Mouse (Mus musculus) spleen, adult 2 months (tissue): ENCODE data around the gene Jakmip3. TPM values are rescaled to one million over a fixed set of nuclear protein-coding genes. Genes with fewer than 3 reads are reported as not detected.

Source experiments
- DNase-seq, 2 experiments: peaks; one replicate each; pipeline versions ENCODE4 v3.0.0 to v3.0.0-alpha.2; 2012 to 2021; ENCODE audit warnings: low spot score in 2 of 2, low read depth in 1 of 2
- H3K27ac ChIP-seq: fragments of 200-500 bp; 2 replicates; pipeline ENCODE4 v1.5.1; 2012; ENCODE audit warnings: low read length, inconsistent platforms; ENCODE audit not compliant: insufficient read depth
- H3K27me3 ChIP-seq: fragments of 200-500 bp; 2 replicates; pipeline ENCODE4 v1.6.1; 2012; ENCODE audit warnings: mild to moderate bottlenecking, moderate library complexity, low read length, inconsistent platforms; ENCODE audit not compliant: control insufficient read depth, insufficient read depth
- H3K36me3 ChIP-seq: fragments of 200-500 bp; 2 replicates; pipeline ENCODE4 v1.6.1; 2012; ENCODE audit warnings: mild to moderate bottlenecking, low read length, inconsistent platforms; ENCODE audit not compliant: control insufficient read depth, insufficient read depth
- H3K4me1 ChIP-seq: fragments of 200-500 bp; 2 replicates; pipeline ENCODE4 v1.6.1; 2011; ENCODE audit warnings: inconsistent platforms; ENCODE audit not compliant: control insufficient read depth, insufficient read depth, insufficient read length
- H3K4me3 ChIP-seq: fragments of 200-500 bp; 2 replicates; pipeline ENCODE4 v1.5.1; 2011; ENCODE audit warnings: mild to moderate bottlenecking, inconsistent platforms; ENCODE audit not compliant: insufficient read depth, insufficient read length; ENCODE audit errors: extremely low read depth
- CTCF ChIP-seq: fragments of 200-500 bp; IDR thresholded peaks from 2 replicates; pipeline ENCODE4 v1.5.1; 2011; ENCODE audit warnings: mild to moderate bottlenecking, inconsistent platforms; ENCODE audit not compliant: insufficient read depth, insufficient read length, insufficient replicate concordance; ENCODE audit errors: extremely low read depth
- POLR2A ChIP-seq: fragments of 200-500 bp; IDR thresholded peaks from 2 replicates; pipeline ENCODE4 v1.6.1; 2011; ENCODE audit warnings: low read depth, low read length, inconsistent platforms
- WGBS: fragments of 180-500 bp; shearing (Covaris S2); methylation state at CpG from one replicate; pipeline ENCODE4 v1.1.7; 2018; 5-methylcytosine and 5-hydroxymethylcytosine counted together
- polyA plus RNA-seq: library from polyadenylated mRNA; depleted of rRNA; stranded (reverse); fragments of >200 nt; gene quantifications from 2 replicates; pipeline ENCODE4 v1.2.3, GENCODE M21; 2012

Gene Jakmip3
- polyA plus RNA-seq, 1 experiment, result 0.37 TPM

DNA sequence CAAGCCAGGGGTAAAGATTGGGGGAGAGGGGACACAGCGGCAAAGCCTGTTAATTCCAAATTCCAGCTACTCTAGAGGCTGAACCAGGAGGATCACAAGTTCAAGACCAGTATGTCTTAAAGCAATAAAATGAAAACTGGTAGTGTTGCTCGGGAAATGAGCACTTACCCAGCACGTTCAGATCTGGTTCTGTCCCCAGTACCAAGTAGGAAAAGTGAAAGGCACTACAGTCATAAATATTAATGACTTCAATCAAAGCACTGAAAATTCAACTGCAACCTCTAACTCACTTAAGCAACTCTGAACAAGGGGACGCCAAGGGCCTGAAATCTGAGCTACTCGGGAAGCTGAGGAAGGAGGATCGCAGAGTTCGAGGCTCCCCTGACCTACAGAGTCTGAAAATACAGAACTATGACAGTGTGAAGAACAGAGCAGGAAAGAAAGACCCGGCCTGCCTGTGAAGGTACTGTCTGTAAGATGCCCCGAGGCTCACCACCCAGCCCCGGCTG, 31.7 kb upstream of the Jakmip3 start:
- Histone ChIP-seq H3K4me1 (0 out of 2 replicates have a peak, but pooled peaks cover 5% of the 10 kb centered on the region), H3K27me3 (no peaks in the 10 kb centered on the region), H3K27ac (no peak overlapping the region), H3K4me3 (peak overlapping the region; percentile 75), H3K36me3 (no peaks in the 10 kb centered on the region)
- TF ChIP-seq CTCF (no peak), POLR2A (no peak)
- WGBS, result 19% methylated on average over 10 of the region's 10 CpGs
- DNase-seq, result no peak

GRCm38 (mm10) chr7:138909277-138910192, 31.0 kb upstream of the Jakmip3 start, which contains the start of gene Bnip3:
Gene Bnip3, minus strand, starts transcription at chr7:138909519.
- 0 out of 2 replicates have a peak, but pooled peaks cover 5% of the 10 kb centered on the region for H3K4me1 ChIP-seq

DNA sequence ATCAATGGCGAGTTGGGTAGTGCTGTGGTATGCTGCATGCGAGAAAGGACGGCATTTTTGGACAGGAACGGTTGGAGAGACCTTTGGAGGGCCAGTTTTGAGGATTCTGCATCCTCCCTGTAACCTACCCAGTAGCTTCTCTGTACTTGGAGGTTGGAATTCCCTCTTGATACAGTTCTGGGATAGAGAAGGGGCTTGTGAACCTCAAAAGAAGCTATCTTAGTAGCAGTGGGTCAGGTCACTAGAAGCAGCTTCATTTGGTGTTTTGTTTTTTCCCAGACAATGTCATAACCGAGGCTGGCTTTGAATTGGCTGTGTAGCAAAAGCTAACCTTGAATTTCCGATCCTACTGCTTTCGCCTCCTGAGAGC, 30.4 kb upstream of the Jakmip3 start:
- Histone ChIP-seq H3K27ac (no peak overlapping the region), H3K4me3 (peak overlapping the region; percentile 75; the same call in 1 of the 2 replicates), H3K36me3 (no peaks in the 10 kb centered on the region), H3K4me1 (0 out of 2 replicates have a peak, but pooled peaks cover 5% of the 10 kb centered on the region), H3K27me3 (no peaks in the 10 kb centered on the region)
- TF ChIP-seq CTCF (no peak), POLR2A (no peak)
- no peak for DNase-seq
- WGBS, result 33% methylated on average over 7 of the region's 7 CpGs

More at GRCm38 (mm10) chr7:138909277-138910192, 31.0 kb upstream of the Jakmip3 start, which contains the start of gene Bnip3:
- peak; percentile 71 to 85 for DNase-seq
- WGBS, result under 1% methylated on average over 61 of the region's 66 CpGs
- TF ChIP-seq CTCF (no peak), POLR2A (no peak; the same call in 1 of the 2 replicates)
- Histone ChIP-seq H3K27ac (0 out of 2 replicates have a peak within 1 kb of the TSS, but pooled peaks have one; percentile 30), H3K27me3 (no peaks in the 10 kb centered on the region), H3K36me3 (no peaks in the 10 kb centered on the region), H3K4me3 (peak within 1 kb of the TSS; percentile 75)

- TF ChIP-seq CTCF, result no peak
- no peak for TF ChIP-seq POLR2A
- H3K27me3 ChIP-seq, result no peaks in the 10 kb centered on the region
- no peak for DNase-seq
- no peak overlapping the region for H3K4me3 ChIP-seq
- WGBS, result 81% methylated on average over 3 of the region's 3 CpGs
- 0 out of 2 replicates have a peak, but pooled peaks cover 5% of the 10 kb centered on the region for H3K4me1 ChIP-seq
- no peak overlapping the region for H3K27ac ChIP-seq
- no peaks in the 10 kb centered on the region for H3K36me3 ChIP-seq
These were observed 26.9 kb upstream of the Jakmip3 start for GRCm38 (mm10) chr7:138913616-138914015.

DNA sequence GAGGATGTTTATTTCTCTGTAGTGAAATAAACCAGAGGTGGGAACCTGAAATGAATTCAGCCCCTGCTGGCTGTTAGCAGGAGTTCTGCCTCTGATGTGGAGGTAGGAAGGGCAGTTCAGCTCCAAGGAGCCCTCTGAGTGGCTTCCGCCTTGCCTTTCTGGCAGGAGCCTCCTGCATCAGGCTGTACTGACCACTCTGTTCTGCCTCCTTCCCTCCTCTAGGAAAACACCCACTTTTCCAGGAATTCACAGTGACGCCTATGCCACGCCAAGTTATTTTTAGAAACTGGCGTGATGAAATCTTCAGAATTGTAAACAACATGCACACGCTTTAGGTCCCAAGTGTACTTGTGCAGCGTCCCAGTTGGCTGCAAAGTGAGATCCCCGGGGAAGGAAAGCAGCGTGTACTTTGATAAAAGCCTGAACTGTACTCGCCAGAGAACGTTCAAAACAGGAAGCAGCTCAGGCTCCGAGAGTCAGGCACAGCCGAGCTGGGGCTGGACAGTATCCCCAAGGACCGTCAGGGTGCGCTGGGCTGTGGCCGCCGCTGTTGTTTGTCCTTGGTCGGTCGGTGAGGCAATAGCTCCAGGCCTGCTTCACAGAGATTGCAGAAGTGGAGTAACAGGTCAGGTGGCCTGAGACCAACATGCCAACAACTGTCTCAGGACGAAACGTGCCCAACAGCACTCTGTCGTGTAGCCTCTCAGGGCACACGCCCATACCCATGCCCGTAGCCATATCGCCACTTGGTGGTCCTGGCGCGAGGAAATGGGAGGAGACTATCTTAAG, 21.2 kb upstream of the Jakmip3 start:
- H3K27ac ChIP-seq, result peak overlapping the region; percentile 53
- H3K36me3 ChIP-seq, result no peaks in the 10 kb centered on the region
- peak overlapping the region; percentile 48 for H3K4me3 ChIP-seq
- DNase-seq, result peak in 1 of 2 experiments; percentile 43
- no peaks in the 10 kb centered on the region; the same call in 1 of the 2 replicates for H3K27me3 ChIP-seq
- H3K4me1 ChIP-seq, result peaks cover 4% of the 10 kb centered on the region; the same call in 1 of the 2 replicates
- WGBS, result 2% methylated on average over 26 of the region's 26 CpGs
- TF ChIP-seq POLR2A (no peak), CTCF (no peak)

DNA sequence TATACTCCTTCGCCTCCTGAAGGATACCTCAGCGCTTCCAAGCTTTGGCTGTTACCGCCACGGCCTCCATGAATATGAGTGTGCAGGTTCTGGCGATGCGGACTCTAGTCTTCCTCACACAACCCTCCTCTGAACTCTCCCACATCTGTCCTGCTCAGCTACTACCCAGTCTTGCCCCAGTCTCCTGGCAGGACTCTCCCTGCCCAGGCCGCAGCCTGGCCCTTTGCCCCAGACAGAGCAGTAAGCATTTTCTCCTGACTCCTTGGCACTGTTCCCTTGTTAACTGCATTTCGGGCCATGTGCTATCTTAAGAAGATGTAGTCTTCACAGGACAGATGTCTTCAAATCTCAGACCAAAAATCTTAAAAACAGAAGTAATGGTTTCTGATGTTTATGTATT, 18.9 kb upstream of the Jakmip3 start:
- H3K27ac ChIP-seq, result no peak overlapping the region
- no peak for TF ChIP-seq CTCF
- TF ChIP-seq POLR2A, result no peak
- no peaks in the 10 kb centered on the region for H3K36me3 ChIP-seq
- WGBS, result 93% methylated on average over 8 of the region's 8 CpGs
- peaks cover 4% of the 10 kb centered on the region; the same call in 1 of the 2 replicates for H3K4me1 ChIP-seq
- no peak overlapping the region for H3K4me3 ChIP-seq
- DNase-seq, result no peak
- no peaks in the 10 kb centered on the region; the same call in 1 of the 2 replicates for H3K27me3 ChIP-seq
